Comparison of ENCODE assay signal across 32 mouse cellular contexts in genomic region chr19:43974221-43974620, GRCm38 (mm10). TPM values are rescaled to one million over a fixed set of nuclear protein-coding genes. Genes with fewer than 3 reads are reported as not detected.
"Had no signal": no experiment of that assay in that cellular context is flagged by ENCODE, and none has a peak within 500 bp of the region (broad histone marks: within the 10 kb centered on the region; RNA-seq: fewer than 3 reads in every experiment).

No protein-coding gene starts in this region.

- H3K27ac ChIP-seq: gastrocnemius, adult 2 months; heart, adult 2 months; heart, embryonic 13.5 days; heart, embryonic 15.5 days; hindbrain, embryonic 13.5 days; hindbrain, embryonic 15.5 days; hindbrain, postnatal 0 days; kidney, embryonic 15.5 days; layer of hippocampus, adult 2 months; left cerebral cortex, adult 2 months; limb, embryonic 10.5 days; limb, embryonic 12.5 days; liver, embryonic 13.5 days; liver, embryonic 15.5 days had no signal

- H3K27me3 ChIP-seq: heart, embryonic 15.5 days; hindbrain, embryonic 13.5 days; hindbrain, embryonic 15.5 days; kidney, embryonic 15.5 days; limb, embryonic 12.5 days; liver, embryonic 13.5 days; liver, embryonic 15.5 days had no signal

- DNase-seq: gastrocnemius, adult 2 months; gastrocnemius, postnatal 10 days; gastrocnemius, postnatal 25 days; heart, adult 11 months; heart, adult 2 months; heart, postnatal 14 days; heart, postnatal 36 days; kidney, adult 11 months; kidney, adult 2 months; kidney, adult 9 months; kidney, postnatal 10 days; kidney, postnatal 25 days; kidney, postnatal 4 days; liver; liver, embryonic 13.5 days had no signal

- H3K9ac ChIP-seq: heart, embryonic 13.5 days; heart, embryonic 15.5 days; hindbrain, embryonic 13.5 days; hindbrain, embryonic 15.5 days; kidney, embryonic 15.5 days; limb, embryonic 12.5 days; liver, embryonic 13.5 days; liver, embryonic 15.5 days had no signal

- H3K36me3 ChIP-seq: heart, embryonic 13.5 days; heart, embryonic 15.5 days; hindbrain, embryonic 13.5 days; hindbrain, embryonic 15.5 days; kidney, embryonic 15.5 days; limb, embryonic 10.5 days; limb, embryonic 12.5 days; liver, embryonic 13.5 days; liver, embryonic 15.5 days had no signal

- H3K9me3 ChIP-seq: heart, embryonic 13.5 days; heart, embryonic 15.5 days; hindbrain, embryonic 13.5 days; hindbrain, embryonic 15.5 days; kidney, embryonic 15.5 days; limb, embryonic 10.5 days; limb, embryonic 12.5 days; liver, embryonic 13.5 days; liver, embryonic 15.5 days had no signal

- H3K4me1 ChIP-seq: heart, embryonic 15.5 days; hindbrain, embryonic 13.5 days; hindbrain, embryonic 15.5 days; kidney, embryonic 15.5 days; limb, embryonic 10.5 days; limb, embryonic 12.5 days; liver, embryonic 13.5 days; liver, embryonic 15.5 days had no signal

- ATAC-seq: hindbrain, postnatal 0 days; intestine, embryonic 16.5 days had no signal

- H3K4me3 ChIP-seq: gastrocnemius, adult 2 months; heart, adult 2 months; heart, embryonic 13.5 days; heart, embryonic 15.5 days; hindbrain, embryonic 13.5 days; hindbrain, embryonic 15.5 days; kidney, embryonic 15.5 days; layer of hippocampus, adult 2 months; left cerebral cortex, adult 2 months; limb, embryonic 10.5 days; limb, embryonic 12.5 days; liver, embryonic 13.5 days; liver, embryonic 15.5 days had no signal

- H3K4me2 ChIP-seq: heart, embryonic 11.5 days; heart, embryonic 13.5 days; heart, embryonic 15.5 days; hindbrain, embryonic 13.5 days; hindbrain, embryonic 15.5 days; kidney, embryonic 15.5 days; limb, embryonic 12.5 days; liver, embryonic 11.5 days; liver, embryonic 13.5 days; liver, embryonic 15.5 days had no signal

RNA-seq across cellular contexts. Expression of gene Cpn1, which starts 12.1 kb away (rescaled TPM):
- polyA plus RNA-seq: limb, embryonic 10.5 days had no signal

RNA-seq across cellular contexts. Expression of gene Cyp2c23, which starts 54.8 kb away (rescaled TPM):
- polyA plus RNA-seq: heart, adult 2 months; heart, embryonic 15.5 days; heart, postnatal 0 days; hindbrain, embryonic 11.5 days; hindbrain, embryonic 13.5 days; hindbrain, embryonic 15.5 days; hindbrain, postnatal 0 days; intestine, embryonic 14.5 days; limb, embryonic 10.5 days had no signal
